Mouse (Mus musculus) testis, adult 2 months (tissue): ENCODE data around the gene Hspg2. TPM values are rescaled to one million over a fixed set of nuclear protein-coding genes. Genes with fewer than 3 reads are reported as not detected.

Experiments used
- H3K27ac ChIP-seq: fragments of 200-500 bp; 2 replicates; pipeline ENCODE4 v1.5.1; 2012; ENCODE audit warnings: low read depth, low read length; ENCODE audit not compliant: control insufficient read depth, insufficient read depth
- H3K27me3 ChIP-seq: fragments of 200-500 bp; 2 replicates; pipeline ENCODE4 v1.6.1; 2012; ENCODE audit warnings: mild to moderate bottlenecking, low read length, moderate library complexity; ENCODE audit not compliant: control insufficient read depth, insufficient read depth
- H3K36me3 ChIP-seq: fragments of 200-500 bp; 2 replicates; pipeline ENCODE4 v1.6.1; 2012; ENCODE audit warnings: mild to moderate bottlenecking, low read length; ENCODE audit not compliant: control insufficient read depth, insufficient read depth
- H3K4me1 ChIP-seq: fragments of 200-500 bp; 2 replicates; pipeline ENCODE4 v1.6.1; 2012; ENCODE audit warnings: low read length; ENCODE audit not compliant: control insufficient read depth, insufficient read depth
- H3K4me3 ChIP-seq: fragments of 200-500 bp; 2 replicates; pipeline ENCODE4 v1.5.1; 2012; ENCODE audit warnings: low read depth, mild to moderate bottlenecking, low read length, moderate library complexity, mixed read lengths; ENCODE audit not compliant: control insufficient read depth
- CTCF ChIP-seq: fragments of 200-500 bp; IDR thresholded peaks from 2 replicates; pipeline ENCODE4 v1.5.1; 2012; ENCODE audit warnings: low read depth, mild to moderate bottlenecking, inconsistent platforms, low read length, moderate library complexity; ENCODE audit not compliant: control insufficient read depth, insufficient read depth, insufficient replicate concordance
- POLR2A ChIP-seq: fragments of 200-500 bp; IDR thresholded peaks from 2 replicates; pipeline ENCODE4 v1.6.1; 2012; ENCODE audit warnings: low read depth, mild to moderate bottlenecking, inconsistent platforms, low read length, moderate library complexity; ENCODE audit not compliant: control insufficient read depth
- polyA plus RNA-seq: library from polyadenylated mRNA; depleted of rRNA; stranded (reverse); fragments of >200 nt; gene quantifications from 2 replicates; pipeline ENCODE4 v1.2.3, GENCODE M21; 2012

The Hspg2 gene
- polyA plus RNA-seq, 1 experiment, result 7.4 TPM

DNA sequence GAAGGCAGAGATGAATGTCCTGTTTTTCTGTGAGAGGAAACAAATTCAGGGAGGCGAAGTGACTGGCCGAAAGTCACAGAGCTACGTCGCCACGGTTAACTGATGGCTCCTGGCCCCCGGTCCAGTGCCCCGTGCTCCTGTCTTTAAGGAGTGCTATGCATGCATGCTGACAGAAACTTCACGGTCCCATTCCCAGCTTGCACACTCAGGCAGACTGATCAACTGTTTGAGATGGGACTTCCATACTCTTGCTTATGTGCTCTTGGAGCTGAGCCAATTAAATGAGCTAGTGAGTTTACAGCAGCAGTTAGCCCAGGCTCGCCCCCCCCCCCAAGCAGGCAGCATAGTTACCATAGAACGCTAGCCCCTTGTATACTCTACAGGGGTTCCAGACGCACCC is 19.5 kb downstream of the Hspg2 start:
- H3K4me1 ChIP-seq, result peaks cover 8% of the 10 kb centered on the region

DNA sequence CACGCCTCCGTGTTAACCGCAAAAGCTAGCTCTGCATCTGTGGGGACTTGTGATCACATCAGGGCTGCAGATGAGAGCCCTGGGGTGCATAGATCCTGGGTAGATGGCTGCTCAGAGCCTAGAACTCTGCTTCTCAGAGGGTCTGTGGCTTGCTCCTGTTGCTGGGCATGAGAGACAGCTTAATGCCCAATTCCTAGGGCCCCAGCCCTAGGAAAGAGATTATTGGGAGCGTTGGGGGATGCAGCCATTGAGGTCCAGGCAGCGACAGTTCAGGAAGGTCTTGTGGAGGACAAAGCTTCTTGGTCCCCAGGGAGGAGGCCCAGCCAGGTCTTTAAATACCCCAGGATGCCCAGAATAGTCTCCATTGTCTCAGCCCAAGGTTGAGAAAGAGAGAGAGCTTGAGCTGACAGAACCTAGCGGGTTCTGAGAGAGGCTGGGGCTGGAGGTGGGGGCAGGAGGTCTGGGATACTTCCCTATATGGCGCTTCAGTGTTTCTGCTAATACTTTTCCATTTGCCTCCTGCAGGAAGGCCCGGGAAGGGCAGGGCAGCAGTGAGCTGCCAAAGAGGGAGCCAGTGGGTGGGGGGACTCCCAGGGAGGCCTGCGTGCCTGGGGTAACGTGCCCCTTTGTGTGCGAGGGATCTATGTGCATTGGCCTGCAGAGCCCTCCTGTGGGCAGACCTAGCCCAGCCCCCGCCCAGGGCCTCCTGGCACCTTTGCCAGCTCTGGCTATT is 20.2 kb downstream of the Hspg2 start:
- H3K4me1 ChIP-seq, result peaks cover 8% of the 10 kb centered on the region
- H3K4me3 ChIP-seq, result no peak overlapping the region
- H3K27me3 ChIP-seq, result no peaks in the 10 kb centered on the region
- no peak for TF ChIP-seq POLR2A
- TF ChIP-seq CTCF, result peak; percentile 27; the same call in 1 of the 2 replicates
- H3K36me3 ChIP-seq, result no peaks in the 10 kb centered on the region
- peak overlapping the region; percentile 25 for H3K27ac ChIP-seq

More for the DNA sequence above, 19.5 kb downstream of the Hspg2 start:
- Histone ChIP-seq H3K27me3 (no peaks in the 10 kb centered on the region), H3K36me3 (no peaks in the 10 kb centered on the region), H3K27ac (peak overlapping the region; percentile 40; the same call in 1 of the 2 replicates), H3K4me3 (no peak overlapping the region)
- TF ChIP-seq CTCF, result no peak
- no peak for TF ChIP-seq POLR2A

DNA sequence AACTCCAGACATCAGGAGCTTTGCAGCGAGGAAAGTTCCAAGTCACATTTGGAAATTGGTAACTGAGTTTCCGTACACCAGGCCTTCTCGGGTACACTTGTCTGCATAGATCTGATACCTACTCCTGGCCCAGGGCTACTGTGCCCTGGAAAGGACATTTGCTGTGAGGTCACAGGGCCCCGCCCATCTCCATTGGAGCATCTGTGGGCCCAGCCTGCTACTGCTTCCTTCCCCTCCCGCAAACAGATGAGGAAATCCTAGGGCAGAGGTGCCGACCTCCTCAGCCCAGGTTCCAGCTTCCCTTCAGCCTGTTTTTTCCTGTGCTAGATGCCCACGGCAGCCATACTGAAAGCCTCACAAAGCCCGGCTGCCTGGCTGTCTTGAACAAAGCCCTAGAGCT is 21.4 kb downstream of the Hspg2 start:
- peaks cover 4% of the 10 kb centered on the region for H3K4me1 ChIP-seq

DNA sequence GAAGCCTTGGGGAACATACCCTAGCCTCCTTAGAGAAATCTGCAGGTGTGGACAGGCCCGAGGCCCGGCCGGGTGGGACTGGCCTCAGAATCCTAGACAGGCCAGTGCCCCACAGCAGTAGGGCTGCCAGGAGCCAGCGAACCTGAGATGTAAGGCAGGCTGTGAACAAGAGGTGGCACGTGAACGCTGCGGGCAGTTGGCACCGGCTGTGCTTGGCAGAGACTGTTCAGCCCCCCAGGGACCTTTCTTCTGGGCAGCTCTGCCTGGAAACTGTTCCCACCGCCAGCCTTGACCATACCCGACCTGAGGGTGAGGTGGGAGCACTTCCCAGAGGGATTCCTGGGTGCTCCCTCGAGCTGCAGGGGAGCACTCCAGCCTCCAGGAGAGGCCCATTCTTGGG is 24.0 kb downstream of the Hspg2 start:
- H3K27me3 ChIP-seq, result no peaks in the 10 kb centered on the region
- no peaks in the 10 kb centered on the region for H3K36me3 ChIP-seq
- no peak overlapping the region for H3K4me3 ChIP-seq
- H3K27ac ChIP-seq, result no peak overlapping the region
- H3K4me1 ChIP-seq, result peaks cover under 1% of the 10 kb centered on the region; the same call in 1 of the 2 replicates
- TF ChIP-seq CTCF (no peak), POLR2A (no peak)

More for the DNA sequence above, 21.4 kb downstream of the Hspg2 start:
- Histone ChIP-seq H3K36me3 (no peaks in the 10 kb centered on the region), H3K27ac (no peak overlapping the region), H3K4me3 (no peak overlapping the region), H3K27me3 (no peaks in the 10 kb centered on the region)
- TF ChIP-seq CTCF, result no peak
- TF ChIP-seq POLR2A, result no peak

DNA sequence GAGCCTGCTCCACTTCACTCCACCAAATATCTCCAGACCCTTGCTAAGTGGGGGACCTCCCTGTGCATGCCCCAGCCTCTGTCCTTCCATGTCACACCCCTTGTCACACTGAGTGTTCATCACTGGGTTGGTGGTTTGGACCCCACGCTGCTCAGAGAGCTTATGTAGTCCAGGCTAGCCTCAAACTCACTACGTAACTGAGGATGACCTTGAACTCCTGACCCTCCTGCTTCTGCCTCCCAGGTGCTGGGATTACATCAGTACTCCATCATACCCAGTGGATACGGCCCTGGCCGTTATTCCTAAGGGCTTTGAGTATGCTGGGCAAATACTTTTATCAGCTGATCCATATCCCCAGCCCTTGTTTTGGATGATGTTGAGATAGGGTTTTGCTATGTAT is 24.6 kb downstream of the Hspg2 start:
- Histone ChIP-seq H3K27me3 (no peaks in the 10 kb centered on the region), H3K27ac (no peak overlapping the region), H3K4me1 (peaks cover 3% of the 10 kb centered on the region; the same call in 1 of the 2 replicates), H3K4me3 (no peak overlapping the region), H3K36me3 (no peaks in the 10 kb centered on the region)
- TF ChIP-seq CTCF (no peak), POLR2A (no peak)

DNA sequence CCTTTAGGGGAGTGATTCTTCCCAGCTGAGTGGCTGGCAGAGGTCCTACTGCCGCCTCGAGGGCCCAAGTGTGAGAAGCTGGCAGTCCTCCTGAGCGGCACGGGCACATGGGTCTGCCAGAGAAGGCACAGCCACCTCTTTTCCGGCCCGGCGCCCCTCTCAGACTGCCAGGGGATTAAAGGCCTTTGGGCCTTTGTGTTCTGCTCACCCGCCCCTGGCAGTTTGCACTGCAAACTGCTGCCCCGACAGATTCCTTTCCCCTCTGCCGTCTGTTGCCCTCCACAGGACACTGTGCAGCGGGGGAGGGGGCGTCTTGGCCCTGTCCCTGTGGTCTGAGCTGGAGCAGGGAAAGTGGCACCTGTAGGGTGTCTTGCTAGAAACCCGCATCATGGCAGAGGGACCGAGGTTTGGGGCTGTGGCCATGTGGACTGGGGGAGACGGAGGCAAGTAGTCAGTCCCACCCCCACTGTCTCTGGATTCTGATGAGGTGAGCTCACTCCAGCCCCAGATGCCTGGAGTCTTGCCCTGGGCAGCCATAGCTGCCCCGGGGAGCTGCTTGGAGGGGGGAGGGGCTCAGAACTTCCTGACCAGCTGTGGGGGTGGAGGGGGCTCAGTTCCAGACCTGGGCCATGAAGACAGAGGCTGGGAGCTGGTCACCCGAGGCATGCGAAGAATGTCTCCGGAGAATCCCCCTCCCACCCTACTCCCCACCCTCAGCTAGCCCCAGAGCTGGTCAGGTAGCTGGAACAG is 26.4 kb downstream of the Hspg2 start:
- Histone ChIP-seq H3K4me1 (peaks cover 3% of the 10 kb centered on the region; the same call in 1 of the 2 replicates), H3K4me3 (no peak overlapping the region), H3K27me3 (no peaks in the 10 kb centered on the region), H3K27ac (0 out of 2 replicates have a peak overlapping the region, but pooled peaks have one; percentile 7), H3K36me3 (no peaks in the 10 kb centered on the region)
- TF ChIP-seq CTCF (no peak), POLR2A (no peak)

DNA sequence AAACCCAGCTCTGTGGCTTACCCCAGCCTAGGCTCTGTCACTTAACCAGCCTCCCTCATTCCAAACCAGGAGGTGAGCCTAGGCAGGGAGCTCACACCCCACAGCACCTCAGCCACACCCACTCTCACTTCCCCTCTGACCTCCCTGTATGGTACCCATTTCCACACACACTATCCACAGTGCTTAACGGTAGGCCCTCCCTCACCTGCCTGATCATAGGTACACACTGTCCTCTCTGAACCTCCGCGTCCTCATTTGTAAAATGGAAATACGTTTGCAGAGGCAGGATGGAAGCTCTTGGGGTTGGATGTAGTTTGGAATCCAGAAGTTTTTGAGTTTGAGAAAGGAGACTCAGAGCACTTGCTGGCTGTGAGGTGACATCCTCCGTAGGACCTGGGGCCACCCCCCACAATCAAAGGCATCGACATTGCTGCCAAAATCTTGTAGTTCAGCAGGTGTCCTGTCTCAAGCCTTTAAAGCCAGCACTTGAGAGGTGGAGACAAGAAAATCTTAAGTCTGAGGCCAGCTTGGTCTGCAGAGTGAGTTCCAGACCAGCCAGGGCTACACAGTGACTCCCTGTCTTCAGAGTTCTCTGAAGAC is 27.0 kb downstream of the Hspg2 start:
- H3K4me3 ChIP-seq, result no peak overlapping the region
- peaks cover 3% of the 10 kb centered on the region; the same call in 1 of the 2 replicates for H3K4me1 ChIP-seq
- TF ChIP-seq POLR2A (no peak), CTCF (no peak)

More for the DNA sequence above, 27.0 kb downstream of the Hspg2 start:
- Histone ChIP-seq H3K36me3 (no peaks in the 10 kb centered on the region), H3K27me3 (no peaks in the 10 kb centered on the region), H3K27ac (peak overlapping the region; percentile 22; the same call in 1 of the 2 replicates)
